Mouse (Mus musculus): Measurements from ENCODE around the gene Slc27a1. TPM values are rescaled to one million over a fixed set of nuclear protein-coding genes. Genes with fewer than 3 reads are reported as not detected.
A peak's percentile ranks its signal among the peaks of the same experiment; 100 is the strongest.
"Not testable (repeated sequence)": the region's sequence is repeated elsewhere in the genome, so short reads cannot be mapped to it uniquely, and the experiment has no call there.

Slc27a1 gene
- polyA plus RNA-seq, 1 experiment from 2014 or later = 50.5 TPM

GRCm38 (mm10) chr8:71527162-71527870, 41.4 kb upstream of the Slc27a1 start:
- H3K27me3 ChIP-seq (ENCODE audit: insufficient read depth, low read length) = no peaks in the 10 kb centered on the region
- H3K36me3 ChIP-seq (ENCODE audit: insufficient read depth, low read length) = no peaks in the 10 kb centered on the region
- no peaks in the 10 kb centered on the region for H3K9me3 ChIP-seq (replicated peaks; ENCODE audit: low read length)
- no peak for TF ChIP-seq CTCF (IDR thresholded peaks at IDR 0.05; ENCODE audit: low read depth)
- no peak overlapping the region for H3K9ac ChIP-seq (ENCODE audit: low read depth, low read length)
- peak overlapping the region; percentile 78 for H3K27ac ChIP-seq
- 67% methylated on average over 3 of the region's 3 CpGs for WGBS
- H3K4me3 ChIP-seq (replicated peaks; ENCODE audit: low read depth, low read length) = no peak overlapping the region
- peaks cover 9% of the 10 kb centered on the region for H3K4me1 ChIP-seq (replicated peaks; ENCODE audit: insufficient read depth, low read length)
- no peak overlapping the region for H3K4me2 ChIP-seq (ENCODE audit: low read length)
- DNase-seq (ENCODE audit: low spot score) (peak; percentile 38), ATAC-seq (replicated peaks; ENCODE audit: low FRiP score, low read depth) (no peak)

DNA sequence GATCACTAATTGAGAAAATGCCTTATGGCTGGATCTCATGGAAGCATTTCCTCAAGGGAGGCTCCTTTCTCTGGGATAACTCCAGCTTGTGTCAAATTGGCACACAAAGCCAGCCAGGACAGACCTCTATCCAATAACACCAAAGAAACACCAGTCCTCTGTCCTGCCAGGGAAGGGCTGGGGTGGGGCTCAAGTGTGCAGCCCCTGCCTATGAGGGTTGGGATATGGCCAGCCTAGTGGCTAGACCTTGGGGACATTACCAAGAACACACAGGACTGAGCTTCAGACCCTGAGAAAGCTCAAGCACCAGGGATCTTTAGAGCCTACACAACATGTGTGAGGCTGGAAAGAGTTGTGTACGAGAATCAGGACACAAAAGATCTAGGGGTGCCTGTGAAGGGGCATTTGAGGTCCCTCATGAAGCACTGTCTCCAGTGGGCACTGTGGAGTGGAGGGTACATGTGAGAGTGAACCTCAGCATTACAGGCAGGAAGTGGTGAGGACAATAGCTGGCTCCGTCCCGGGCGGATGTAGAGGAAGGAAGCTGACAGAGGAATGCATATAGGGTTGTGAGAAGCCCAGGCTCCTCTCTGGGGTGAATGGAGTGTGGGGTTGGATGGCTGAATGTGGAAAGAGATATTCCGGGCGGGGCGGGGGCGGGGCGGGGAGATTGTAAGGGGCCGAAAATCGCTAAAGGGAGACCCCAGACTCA, 40.2 kb upstream of the Slc27a1 start:
- 62% methylated on average over 11 of the region's 11 CpGs for WGBS
- ATAC-seq (replicated peaks; ENCODE audit: low FRiP score, low read depth) (0 out of 2 replicates have a peak, but pooled peaks have one; percentile 31), DNase-seq (ENCODE audit: low spot score) (peak; percentile 72)
- TF ChIP-seq CTCF (IDR thresholded peaks at IDR 0.05; ENCODE audit: low read depth) = no peak
- peaks cover 9% of the 10 kb centered on the region for H3K4me1 ChIP-seq (replicated peaks; ENCODE audit: insufficient read depth, low read length)
- no peak overlapping the region for H3K4me3 ChIP-seq (replicated peaks; ENCODE audit: low read depth, low read length)
- H3K36me3 ChIP-seq (ENCODE audit: insufficient read depth, low read length) = no peaks in the 10 kb centered on the region
- peak overlapping the region; percentile 78 for H3K27ac ChIP-seq
- H3K4me2 ChIP-seq (ENCODE audit: low read length) = no peak overlapping the region
- no peak overlapping the region for H3K9ac ChIP-seq (ENCODE audit: low read depth, low read length)
- no peaks in the 10 kb centered on the region for H3K9me3 ChIP-seq (replicated peaks; ENCODE audit: low read length)
- H3K27me3 ChIP-seq (ENCODE audit: insufficient read depth, low read length) = no peaks in the 10 kb centered on the region

DNA sequence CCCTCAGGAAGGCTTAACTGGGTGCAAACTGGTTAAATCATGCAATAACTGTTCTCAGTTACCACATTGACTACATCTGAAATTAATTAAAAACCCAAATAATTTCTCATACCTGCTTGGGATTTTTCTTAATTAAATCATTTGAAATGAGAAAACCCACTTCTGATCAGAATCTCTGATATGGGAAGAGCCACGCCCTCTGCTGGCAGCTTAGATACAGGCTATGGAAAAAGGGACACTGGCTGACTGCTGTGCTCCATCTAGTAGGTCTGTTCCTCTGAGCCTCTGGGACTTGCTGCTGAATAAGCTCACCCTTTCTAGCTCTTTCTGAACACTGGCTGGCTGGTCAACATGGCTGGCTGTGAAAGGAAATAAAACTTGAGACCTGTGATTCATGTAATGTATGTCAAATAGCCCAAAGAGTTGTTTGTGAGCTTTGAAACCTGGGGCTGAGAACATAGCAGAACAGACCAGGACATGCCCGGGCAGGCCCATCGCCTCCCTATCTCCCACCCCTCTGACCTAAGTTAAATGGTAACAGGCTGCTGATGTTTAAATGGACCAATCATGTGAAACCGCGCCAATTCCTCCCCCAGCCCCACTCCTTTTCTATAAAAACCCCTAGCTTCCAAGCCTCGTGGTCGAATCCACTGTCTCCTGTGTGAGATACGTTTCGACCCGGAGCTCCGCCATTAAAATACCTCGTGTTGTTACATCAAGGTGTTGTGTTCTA, 37.8 kb upstream of the Slc27a1 start:
- 49% methylated on average over 5 of the region's 12 CpGs for WGBS
- TF ChIP-seq CTCF (IDR thresholded peaks at IDR 0.05; ENCODE audit: low read depth) = peak; percentile 60

DNA sequence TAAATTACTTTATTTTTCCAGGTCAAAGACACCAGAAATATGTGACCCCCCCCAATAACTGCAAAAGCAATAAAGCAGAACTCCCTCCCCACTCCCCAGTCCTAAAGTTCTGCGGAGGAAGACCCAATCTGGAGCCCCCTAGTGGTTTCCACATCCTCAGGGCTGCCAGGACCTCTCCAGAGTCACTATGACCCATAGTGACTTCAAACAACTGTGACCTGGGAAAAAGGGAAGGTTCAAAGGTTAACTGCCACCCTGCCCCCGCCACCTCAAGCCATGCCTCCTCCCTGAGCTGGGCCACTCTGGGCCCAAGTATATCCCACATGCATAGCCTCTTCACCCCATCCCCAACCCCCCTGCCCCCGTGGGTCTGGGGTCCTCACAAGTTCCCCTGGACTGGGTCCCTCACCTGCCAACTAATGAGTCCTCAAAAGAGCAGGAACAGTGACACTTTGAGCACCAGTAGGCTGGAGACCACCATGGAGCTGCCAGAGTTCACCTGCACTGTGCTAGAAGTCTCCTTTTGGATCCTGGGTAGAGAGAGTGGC, 34.3 kb upstream of the Slc27a1 start:
- 40% methylated on average over 3 of the region's 3 CpGs for WGBS
- no peak overlapping the region for H3K4me2 ChIP-seq (ENCODE audit: low read length)
- no peak for ATAC-seq (replicated peaks; ENCODE audit: low FRiP score, low read depth)

More for the DNA sequence above, 37.8 kb upstream of the Slc27a1 start:
- peak; percentile 74 for DNase-seq (ENCODE audit: low spot score)
- Histone ChIP-seq H3K27ac (0 out of 2 replicates have a peak overlapping the region, but pooled peaks have one; percentile 6), H3K4me1 (replicated peaks; ENCODE audit: insufficient read depth, low read length) (peaks cover 11% of the 10 kb centered on the region; the same call in 1 of the 2 replicates)
- not testable (repeated sequence) for H3K4me2 ChIP-seq (ENCODE audit: low read length); H3K4me3 ChIP-seq (replicated peaks; ENCODE audit: low read depth, low read length); H3K36me3 ChIP-seq (ENCODE audit: insufficient read depth, low read length); H3K27me3 ChIP-seq (ENCODE audit: insufficient read depth, low read length); H3K9me3 ChIP-seq (replicated peaks; ENCODE audit: low read length); ATAC-seq (replicated peaks; ENCODE audit: low FRiP score, low read depth); H3K9ac ChIP-seq (ENCODE audit: low read depth, low read length)

GRCm38 (mm10) chr8:71535663-71536062, 33.0 kb upstream of the Slc27a1 start:
- no peaks in the 10 kb centered on the region for H3K9me3 ChIP-seq (replicated peaks; ENCODE audit: low read length)
- peak overlapping the region; percentile 65 for H3K4me2 ChIP-seq (ENCODE audit: low read length)
- no peak overlapping the region for H3K27ac ChIP-seq
- ATAC-seq (replicated peaks; ENCODE audit: low FRiP score, low read depth) = no peak
- H3K4me3 ChIP-seq (replicated peaks; ENCODE audit: low read depth, low read length) = peak overlapping the region; percentile 50; the same call in 1 of the 2 replicates
- no peak for DNase-seq (ENCODE audit: low spot score)
- H3K4me1 ChIP-seq (replicated peaks; ENCODE audit: insufficient read depth, low read length) = peaks cover 18% of the 10 kb centered on the region
- 73% methylated on average over 5 of the region's 5 CpGs for WGBS
- no peak for TF ChIP-seq CTCF (IDR thresholded peaks at IDR 0.05; ENCODE audit: low read depth)
- 0 out of 2 replicates have a peak overlapping the region, but pooled peaks have one; percentile 62 for H3K9ac ChIP-seq (ENCODE audit: low read depth, low read length)
- no peaks in the 10 kb centered on the region for H3K27me3 ChIP-seq (ENCODE audit: insufficient read depth, low read length)
- no peaks in the 10 kb centered on the region for H3K36me3 ChIP-seq (ENCODE audit: insufficient read depth, low read length)

More for the DNA sequence above, 34.3 kb upstream of the Slc27a1 start:
- no peak overlapping the region for H3K4me3 ChIP-seq (replicated peaks; ENCODE audit: low read depth, low read length)
- peak; percentile 38 for TF ChIP-seq CTCF (IDR thresholded peaks at IDR 0.05; ENCODE audit: low read depth)
- H3K9ac ChIP-seq (ENCODE audit: low read depth, low read length) = no peak overlapping the region
- no peaks in the 10 kb centered on the region for H3K36me3 ChIP-seq (ENCODE audit: insufficient read depth, low read length)
- no peak for DNase-seq (ENCODE audit: low spot score)
- no peaks in the 10 kb centered on the region for H3K27me3 ChIP-seq (ENCODE audit: insufficient read depth, low read length)
- H3K27ac ChIP-seq = 0 out of 2 replicates have a peak overlapping the region, but pooled peaks have one; percentile 19
- H3K9me3 ChIP-seq (replicated peaks; ENCODE audit: low read length) = no peaks in the 10 kb centered on the region
- peaks cover 21% of the 10 kb centered on the region for H3K4me1 ChIP-seq (replicated peaks; ENCODE audit: insufficient read depth, low read length)
